Mouse (Mus musculus) liver, embryonic 12.5 days (tissue): Measurements from ENCODE around the gene Lrrfip2. TPM values are rescaled to one million over a fixed set of nuclear protein-coding genes. Genes with fewer than 3 reads are reported as not detected.

ENCODE experiments used
- ATAC-seq: fragments of 200-750 bp; cut with Nextera tagmentation; 2 replicates; pipeline ENCODE4 v1.8.0; 2017; ENCODE audit warnings: moderate number of reproducible peaks, mild to moderate bottlenecking, moderate library complexity
- H3K27ac ChIP-seq: fragments of 300-500 bp; sonication (generic); 2 replicates; pipeline ENCODE4 v1.5.1; 2016; ENCODE audit warnings: mild to moderate bottlenecking
- H3K27me3 ChIP-seq: fragments of 300-500 bp; sonication (generic); replicated peaks from 2 replicates; pipeline ENCODE4 v1.6.1; 2016; ENCODE audit warnings: mild to moderate bottlenecking, moderate library complexity
- H3K36me3 ChIP-seq: fragments of 300-500 bp; sonication (generic); 2 replicates; pipeline ENCODE4 v1.6.1; 2016; ENCODE audit warnings: mild to moderate bottlenecking, moderate library complexity
- H3K4me1 ChIP-seq: fragments of 300-500 bp; sonication (generic); 2 replicates; pipeline ENCODE4 v1.6.1; 2016
- H3K4me2 ChIP-seq: fragments of 300-500 bp; sonication (generic); 2 replicates; pipeline ENCODE4 v1.6.1; 2016; ENCODE audit warnings: mild to moderate bottlenecking, moderate library complexity
- H3K4me3 ChIP-seq: fragments of 300-500 bp; sonication (generic); 2 replicates; pipeline ENCODE4 v1.5.1; 2016; ENCODE audit warnings: mild to moderate bottlenecking, moderate library complexity
- H3K9ac ChIP-seq: fragments of 300-500 bp; sonication (generic); 2 replicates; pipeline ENCODE4 v1.6.1; 2016; ENCODE audit warnings: mild to moderate bottlenecking, moderate library complexity
- H3K9me3 ChIP-seq: fragments of 300-500 bp; sonication (generic); replicated peaks from 2 replicates; pipeline ENCODE4 v1.6.1; 2016; ENCODE audit warnings: mild to moderate bottlenecking, moderate library complexity
- WGBS: fragments of 180-500 bp; shearing (Covaris S2); methylation state at CpG from one replicate; pipeline ENCODE4 v1.1.7; 2016; ENCODE audit not compliant: insufficient replicate concordance; 5-methylcytosine and 5-hydroxymethylcytosine counted together
- polyA plus RNA-seq: library from polyadenylated mRNA; unstranded; fragments of >200 nt; fragmentation: Nextera tagmentation; extraction: Ambion mirVana; gene quantifications from 2 replicates; pipeline ENCODE4 v1.2.1, GENCODE M21; 2016

The Lrrfip2 gene
- polyA plus RNA-seq, 1 experiment from 2014 or later, result 29.5 TPM

GRCm38 (mm10) chr9:111146216-111146798, 28.9 kb downstream of the Lrrfip2 start:
- Histone ChIP-seq H3K9me3 (no peaks in the 10 kb centered on the region), H3K4me3 (no peak overlapping the region), H3K27ac (no peak overlapping the region), H3K4me1 (peaks cover 29% of the 10 kb centered on the region), H3K9ac (no peak overlapping the region), H3K4me2 (no peak overlapping the region), H3K36me3 (peaks cover 10% of the 10 kb centered on the region), H3K27me3 (no peaks in the 10 kb centered on the region)
- 75% methylated on average over 7 of the region's 7 CpGs for WGBS
- ATAC-seq, result no peak

DNA sequence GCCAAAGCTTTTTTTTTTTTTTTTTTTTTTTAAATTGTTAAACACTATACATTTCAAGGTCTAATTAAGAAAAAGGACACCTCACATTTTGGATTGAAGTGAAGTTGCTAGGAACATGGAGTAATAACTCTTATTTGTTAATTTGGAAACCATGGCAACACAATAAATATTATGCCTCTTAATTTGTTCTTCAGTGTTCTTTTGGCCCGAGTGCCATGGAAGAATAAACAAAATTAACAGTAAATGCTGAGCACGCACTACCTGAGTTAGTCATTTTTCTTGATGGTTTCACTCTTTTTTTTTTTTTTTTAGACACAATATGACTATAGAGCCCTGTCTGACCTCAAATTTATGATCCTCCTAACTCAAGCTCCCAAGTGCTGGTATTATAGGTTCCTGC, 30.6 kb downstream of the Lrrfip2 start:
- no peak overlapping the region for H3K9ac ChIP-seq
- H3K4me1 ChIP-seq, result peaks cover 29% of the 10 kb centered on the region
- H3K4me2 ChIP-seq, result no peak overlapping the region
- H3K36me3 ChIP-seq, result peaks cover 4% of the 10 kb centered on the region; the same call in 1 of the 2 replicates
- ATAC-seq, result no peak
- WGBS, result 79% methylated on average over 2 of the region's 2 CpGs
- H3K27me3 ChIP-seq, result no peaks in the 10 kb centered on the region
- H3K4me3 ChIP-seq, result no peak overlapping the region
- H3K27ac ChIP-seq, result no peak overlapping the region
- no peaks in the 10 kb centered on the region for H3K9me3 ChIP-seq

- ATAC-seq, result no peak
- Histone ChIP-seq H3K4me1 (peaks cover 29% of the 10 kb centered on the region), H3K27me3 (no peaks in the 10 kb centered on the region), H3K9me3 (no peaks in the 10 kb centered on the region), H3K27ac (no peak overlapping the region), H3K4me3 (no peak overlapping the region), H3K4me2 (no peak overlapping the region), H3K36me3 (peaks cover 1% of the 10 kb centered on the region; the same call in 1 of the 2 replicates), H3K9ac (no peak overlapping the region)
- WGBS, result 42% methylated on average over 2 of the region's 2 CpGs
These were observed 31.0 kb downstream of the Lrrfip2 start for GRCm38 (mm10) chr9:111148414-111148813.

GRCm38 (mm10) chr9:111149188-111149945, 32.0 kb downstream of the Lrrfip2 start:
- Histone ChIP-seq H3K36me3 (no peaks in the 10 kb centered on the region), H3K9me3 (no peaks in the 10 kb centered on the region), H3K4me2 (no peak overlapping the region), H3K27ac (no peak overlapping the region), H3K4me3 (no peak overlapping the region), H3K9ac (no peak overlapping the region), H3K27me3 (no peaks in the 10 kb centered on the region), H3K4me1 (peaks cover 29% of the 10 kb centered on the region)
- whole genome bisulfite sequencing, result 40% methylated on average over 5 of the region's 5 CpGs
- ATAC-seq, result no peak

DNA sequence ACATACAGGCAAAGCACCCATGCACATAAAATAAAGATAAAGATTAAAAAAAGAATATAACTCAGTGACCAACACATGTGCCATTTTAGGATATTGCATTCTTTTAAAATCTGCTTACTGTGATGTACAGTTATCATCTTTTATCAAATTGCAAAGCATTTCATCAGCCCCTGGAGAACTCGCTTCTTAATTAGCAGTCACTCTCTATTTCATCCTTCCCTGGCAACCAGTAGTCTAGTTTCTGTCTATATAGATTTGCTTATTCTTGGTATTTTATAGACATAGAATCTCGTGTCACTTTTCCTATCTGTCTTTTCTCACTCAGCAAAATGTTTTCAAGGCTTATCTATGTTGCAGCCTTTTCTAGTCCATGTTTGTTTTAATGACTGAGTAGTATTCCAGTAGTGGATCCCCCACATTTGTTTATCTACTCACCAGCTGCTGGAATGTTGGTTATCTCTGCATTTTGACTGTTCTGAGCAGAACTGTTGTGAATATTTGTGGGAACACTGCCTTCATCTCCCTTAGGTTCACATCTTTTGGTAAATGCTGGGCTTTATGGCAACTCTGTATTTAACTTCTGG, 35.0 kb downstream of the Lrrfip2 start:
- Histone ChIP-seq H3K4me3 (no peak overlapping the region), H3K9ac (no peak overlapping the region), H3K4me2 (no peak overlapping the region), H3K27ac (no peak overlapping the region), H3K27me3 (no peaks in the 10 kb centered on the region), H3K36me3 (no peaks in the 10 kb centered on the region), H3K4me1 (peaks cover 32% of the 10 kb centered on the region), H3K9me3 (no peaks in the 10 kb centered on the region)
- ATAC-seq, result no peak
- WGBS, result 56% methylated on average over 2 of the region's 2 CpGs

DNA sequence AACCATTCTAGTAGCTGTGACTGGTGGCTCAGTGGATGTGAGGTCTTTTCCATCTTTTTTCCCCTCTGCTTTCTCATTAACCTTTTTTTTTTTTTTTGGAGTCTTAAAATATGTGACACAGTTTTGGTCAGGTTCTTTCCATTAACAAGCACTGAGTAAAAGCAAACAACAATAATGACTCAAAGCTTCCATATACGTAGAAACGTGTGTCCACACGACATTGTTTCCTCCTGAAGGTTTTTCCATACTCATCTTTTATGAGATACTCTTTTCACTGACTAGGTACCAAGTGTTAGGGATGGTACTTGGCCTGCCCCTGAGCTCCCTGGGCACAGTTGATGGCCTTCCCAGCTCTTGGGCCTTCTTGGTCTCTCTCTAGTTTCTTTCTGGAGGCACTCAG, 35.6 kb downstream of the Lrrfip2 start:
- Histone ChIP-seq H3K36me3 (no peaks in the 10 kb centered on the region), H3K27me3 (no peaks in the 10 kb centered on the region), H3K9me3 (no peaks in the 10 kb centered on the region), H3K9ac (no peak overlapping the region), H3K4me3 (no peak overlapping the region), H3K4me1 (peaks cover 32% of the 10 kb centered on the region), H3K27ac (no peak overlapping the region), H3K4me2 (no peak overlapping the region)
- WGBS, result 87% methylated on average over 3 of the region's 3 CpGs
- ATAC-seq, result no peak

GRCm38 (mm10) chr9:111155764-111156458, 38.5 kb downstream of the Lrrfip2 start:
- no peak for ATAC-seq

GRCm38 (mm10) chr9:111159562-111159961, 42.2 kb downstream of the Lrrfip2 start:
- no peak for ATAC-seq

More at GRCm38 (mm10) chr9:111155764-111156458, 38.5 kb downstream of the Lrrfip2 start:
- Histone ChIP-seq H3K4me3 (no peak overlapping the region), H3K9me3 (no peaks in the 10 kb centered on the region), H3K27me3 (no peaks in the 10 kb centered on the region), H3K4me2 (no peak overlapping the region), H3K27ac (no peak overlapping the region), H3K36me3 (no peaks in the 10 kb centered on the region), H3K9ac (no peak overlapping the region), H3K4me1 (peaks cover 13% of the 10 kb centered on the region; the same call in 1 of the 2 replicates)
- 82% methylated on average over 11 of the region's 11 CpGs for WGBS

GRCm38 (mm10) chr9:111161213-111161612, 43.8 kb downstream of the Lrrfip2 start:
- no peaks in the 10 kb centered on the region for H3K27me3 ChIP-seq
- peaks cover 5% of the 10 kb centered on the region for H3K4me1 ChIP-seq
- H3K9me3 ChIP-seq, result no peaks in the 10 kb centered on the region
- WGBS, result 72% methylated on average over 14 of the region's 14 CpGs
- H3K4me3 ChIP-seq, result no peak overlapping the region
- no peak overlapping the region for H3K9ac ChIP-seq
- H3K27ac ChIP-seq, result no peak overlapping the region
- peaks cover 15% of the 10 kb centered on the region; the same call in 1 of the 2 replicates for H3K36me3 ChIP-seq
- no peak overlapping the region for H3K4me2 ChIP-seq
- no peak for ATAC-seq

More at GRCm38 (mm10) chr9:111159562-111159961, 42.2 kb downstream of the Lrrfip2 start:
- WGBS, result 81% methylated on average over 1 of the region's 1 CpGs
- H3K36me3 ChIP-seq, result peaks cover 15% of the 10 kb centered on the region; the same call in 1 of the 2 replicates
- H3K4me3 ChIP-seq, result no peak overlapping the region
- H3K9ac ChIP-seq, result no peak overlapping the region
- H3K27ac ChIP-seq, result no peak overlapping the region
- no peaks in the 10 kb centered on the region for H3K9me3 ChIP-seq
- peaks cover 10% of the 10 kb centered on the region; the same call in 1 of the 2 replicates for H3K4me1 ChIP-seq
- H3K27me3 ChIP-seq, result no peaks in the 10 kb centered on the region
- H3K4me2 ChIP-seq, result no peak overlapping the region

GRCm38 (mm10) chr9:111166612-111167011, 49.2 kb downstream of the Lrrfip2 start:
- Histone ChIP-seq H3K36me3 (peaks cover 15% of the 10 kb centered on the region; the same call in 1 of the 2 replicates), H3K4me1 (peaks cover 10% of the 10 kb centered on the region), H3K9me3 (no peaks in the 10 kb centered on the region), H3K4me2 (no peak overlapping the region), H3K27me3 (no peaks in the 10 kb centered on the region), H3K27ac (no peak overlapping the region), H3K4me3 (no peak overlapping the region), H3K9ac (no peak overlapping the region)
- ATAC-seq, result no peak
- 41% methylated on average over 4 of the region's 4 CpGs for WGBS

DNA sequence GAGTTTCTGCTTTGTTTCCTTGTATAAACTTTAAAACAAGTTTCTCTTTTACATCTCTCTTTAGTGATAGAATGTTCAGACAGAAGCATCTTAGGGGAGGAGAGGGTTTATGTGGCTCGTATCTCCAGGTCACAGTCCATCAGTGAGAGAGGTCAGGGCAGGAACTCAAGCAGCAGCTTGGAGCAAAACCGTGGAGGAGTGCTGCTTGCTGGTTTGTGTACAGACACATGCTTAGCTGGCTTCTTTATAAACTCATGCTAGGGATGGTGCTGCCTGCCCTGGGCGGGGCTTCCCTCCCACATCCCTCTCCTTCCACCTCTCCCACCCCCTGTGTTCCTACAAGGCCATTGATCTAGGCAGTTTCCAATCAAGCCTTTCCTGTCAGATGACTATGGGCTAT, 53.0 kb downstream of the Lrrfip2 start:
- 57% methylated on average over 3 of the region's 3 CpGs for WGBS
- Histone ChIP-seq H3K36me3 (peaks cover 5% of the 10 kb centered on the region; the same call in 1 of the 2 replicates), H3K27ac (no peak overlapping the region), H3K27me3 (no peaks in the 10 kb centered on the region), H3K4me2 (no peak overlapping the region), H3K9ac (no peak overlapping the region), H3K4me3 (no peak overlapping the region), H3K9me3 (no peaks in the 10 kb centered on the region), H3K4me1 (peaks cover 10% of the 10 kb centered on the region)
- no peak for ATAC-seq
